Mouse (Mus musculus) lung, postnatal 0 days (tissue): ENCODE results near the gene Slc1a5. TPM values are rescaled to one million over a fixed set of nuclear protein-coding genes. Genes with fewer than 3 reads are reported as not detected.
A peak's percentile ranks its signal among the peaks of the same experiment; 100 is the strongest.

Source experiments
- ATAC-seq: fragments of 200-750 bp; cut with Nextera tagmentation; 2 replicates; pipeline ENCODE4 v1.8.0; 2017; ENCODE audit warnings: moderate library complexity
- DNase-seq: peaks from one replicate; pipeline ENCODE4 v3.0.0-alpha.2; 2016; ENCODE audit warnings: low spot score
- H3K27ac ChIP-seq: fragments of 300-500 bp; sonication (generic); 2 replicates; pipeline ENCODE4 v1.5.1; 2014; ENCODE audit warnings: antibody characterized with exemption, mild to moderate bottlenecking, low read length, mixed read lengths
- H3K27me3 ChIP-seq: fragments of 300-500 bp; sonication (generic); replicated peaks from 2 replicates; pipeline ENCODE4 v1.6.1; 2014; ENCODE audit warnings: low read length, mixed read lengths; ENCODE audit not compliant: insufficient read depth
- H3K36me3 ChIP-seq: fragments of 300-500 bp; sonication (generic); 2 replicates; pipeline ENCODE4 v1.6.1; 2014; ENCODE audit warnings: low read length, mixed read lengths; ENCODE audit not compliant: insufficient read depth
- H3K4me1 ChIP-seq: fragments of 300-500 bp; sonication (generic); 2 replicates; pipeline ENCODE4 v1.6.1; 2014; ENCODE audit warnings: antibody characterized with exemption, low read depth, low read length, mixed read lengths; ENCODE audit not compliant: insufficient read depth
- H3K4me2 ChIP-seq: fragments of 300-500 bp; sonication (generic); replicated peaks from 2 replicates; pipeline ENCODE4 v1.6.1; 2014; ENCODE audit warnings: low read depth, mild to moderate bottlenecking, low read length, moderate library complexity, mixed read lengths
- H3K4me3 ChIP-seq: fragments of 300-500 bp; sonication (generic); 2 replicates; pipeline ENCODE4 v1.5.1; 2014; ENCODE audit warnings: low read depth, low read length
- H3K9ac ChIP-seq: fragments of 300-500 bp; sonication (generic); replicated peaks from 2 replicates; pipeline ENCODE4 v1.6.1; 2014; ENCODE audit warnings: low read depth, mild to moderate bottlenecking
- H3K9me3 ChIP-seq: fragments of 300-500 bp; sonication (generic); 2 replicates; pipeline ENCODE4 v1.6.1; 2016; ENCODE audit warnings: low read length, mixed read lengths
- CTCF ChIP-seq: IDR thresholded peaks from 2 replicates; pipeline ENCODE4 v1.5.1; 2016; ENCODE audit warnings: antibody characterized with exemption, mild to moderate bottlenecking
- EP300 ChIP-seq: IDR thresholded peaks from 2 replicates; pipeline ENCODE4 v1.6.1; 2016; ENCODE audit warnings: antibody characterized with exemption, mild to moderate bottlenecking, control low read depth
- WGBS: fragments of 180-500 bp; shearing (Covaris S2); extraction: QIAGEN DNeasy Blood & Tissue Kit; methylation state at CpG from one replicate; pipeline ENCODE4 v1.1.7; 2014; 5-methylcytosine and 5-hydroxymethylcytosine counted together
- polyA plus RNA-seq: library from polyadenylated mRNA; unstranded; fragments of >200 nt; fragmentation: Nextera tagmentation; extraction: Ambion mirVana; gene quantifications from 2 replicates; pipeline ENCODE4 v1.2.1, GENCODE M21; 2015

Slc1a5 gene
- polyA plus RNA-seq, 1 experiment from 2014 or later: 178 TPM

GRCm38 (mm10) chr7:16760292-16760691 is 20.8 kb upstream of the Slc1a5 start:
- H3K9ac ChIP-seq: no peak overlapping the region
- DNase-seq: peak; percentile 65
- ATAC-seq: peak; percentile 16; the same call in 1 of the 2 replicates
- H3K27ac ChIP-seq: peak overlapping the region; percentile 91
- no peak overlapping the region for H3K4me2 ChIP-seq
- H3K4me3 ChIP-seq: no peak overlapping the region
- 15% methylated on average over 8 of the region's 8 CpGs for WGBS
- H3K27me3 ChIP-seq: no peaks in the 10 kb centered on the region
- H3K4me1 ChIP-seq: 0 out of 2 replicates have a peak, but pooled peaks cover 3% of the 10 kb centered on the region
- no peaks in the 10 kb centered on the region for H3K9me3 ChIP-seq
- no peak for TF ChIP-seq EP300
- no peaks in the 10 kb centered on the region for H3K36me3 ChIP-seq

- 0 out of 2 replicates have a peak, but pooled peaks have one; percentile 3 for TF ChIP-seq CTCF
- no peak for TF ChIP-seq EP300
- no peaks in the 10 kb centered on the region for H3K9me3 ChIP-seq
- H3K4me3 ChIP-seq: no peak overlapping the region
- no peak overlapping the region for H3K4me2 ChIP-seq
- no peaks in the 10 kb centered on the region for H3K27me3 ChIP-seq
- H3K27ac ChIP-seq: peak overlapping the region; percentile 91
- 16% methylated on average over 9 of the region's 10 CpGs for WGBS
- H3K36me3 ChIP-seq: no peaks in the 10 kb centered on the region
- ATAC-seq: peak; percentile 90
- no peak overlapping the region for H3K9ac ChIP-seq
- 0 out of 2 replicates have a peak, but pooled peaks cover 3% of the 10 kb centered on the region for H3K4me1 ChIP-seq
- peak; percentile 92 for DNase-seq
Observed at GRCm38 (mm10) chr7:16761005-16761481, 20.1 kb upstream of the Slc1a5 start.

GRCm38 (mm10) chr7:16761630-16762029 is 19.5 kb upstream of the Slc1a5 start:
- no peak overlapping the region for H3K4me3 ChIP-seq
- 29% methylated on average over 5 of the region's 5 CpGs for WGBS
- no peak overlapping the region for H3K4me2 ChIP-seq
- no peaks in the 10 kb centered on the region for H3K27me3 ChIP-seq
- ATAC-seq (peak; percentile 16), DNase-seq (peak; percentile 62)
- peak overlapping the region; percentile 91 for H3K27ac ChIP-seq
- TF ChIP-seq EP300 (no peak), CTCF (no peak)
- no peaks in the 10 kb centered on the region for H3K36me3 ChIP-seq
- H3K4me1 ChIP-seq: peaks cover 3% of the 10 kb centered on the region; the same call in 1 of the 2 replicates
- no peaks in the 10 kb centered on the region for H3K9me3 ChIP-seq
- no peak overlapping the region for H3K9ac ChIP-seq

- 72% methylated on average over 7 of the region's 7 CpGs for WGBS
- Histone ChIP-seq H3K36me3 (no peaks in the 10 kb centered on the region), H3K27me3 (no peaks in the 10 kb centered on the region), H3K9ac (no peak overlapping the region), H3K4me2 (no peak overlapping the region), H3K27ac (peak overlapping the region; percentile 34), H3K4me3 (no peak overlapping the region), H3K9me3 (no peaks in the 10 kb centered on the region), H3K4me1 (peaks cover 3% of the 10 kb centered on the region; the same call in 1 of the 2 replicates)
- peak; percentile 84 for DNase-seq
- TF ChIP-seq EP300: no peak
- TF ChIP-seq CTCF: no peak
- ATAC-seq: no peak
Observed at GRCm38 (mm10) chr7:16763463-16764218, 17.5 kb upstream of the Slc1a5 start.

- no peaks in the 10 kb centered on the region for H3K9me3 ChIP-seq
- no peaks in the 10 kb centered on the region for H3K36me3 ChIP-seq
- H3K9ac ChIP-seq: no peak overlapping the region
- WGBS: 67% methylated on average over 2 of the region's 2 CpGs
- H3K27ac ChIP-seq: no peak overlapping the region
- no peak overlapping the region for H3K4me3 ChIP-seq
- no peak overlapping the region for H3K4me2 ChIP-seq
- ATAC-seq (no peak), DNase-seq (no peak)
- peaks cover 3% of the 10 kb centered on the region; the same call in 1 of the 2 replicates for H3K4me1 ChIP-seq
- no peak for TF ChIP-seq EP300
- TF ChIP-seq CTCF: no peak
- H3K27me3 ChIP-seq: no peaks in the 10 kb centered on the region
Observed at GRCm38 (mm10) chr7:16766443-16766842, 14.7 kb upstream of the Slc1a5 start.

GRCm38 (mm10) chr7:16775888-16776287 is 5.3 kb upstream of the Slc1a5 start:
- DNase-seq (no peak), ATAC-seq (no peak)
- no peak for TF ChIP-seq CTCF
- TF ChIP-seq EP300: no peak

More at GRCm38 (mm10) chr7:16775888-16776287, 5.3 kb upstream of the Slc1a5 start:
- Histone ChIP-seq H3K4me3 (no peak overlapping the region), H3K4me2 (no peak overlapping the region), H3K9ac (no peak overlapping the region), H3K36me3 (no peaks in the 10 kb centered on the region), H3K4me1 (no peaks in the 10 kb centered on the region), H3K27me3 (no peaks in the 10 kb centered on the region), H3K27ac (no peak overlapping the region), H3K9me3 (0 out of 2 replicates have a peak, but pooled peaks cover 3% of the 10 kb centered on the region)
- 44% methylated on average over 5 of the region's 5 CpGs for WGBS
